ENCODE assay signal across 38 mouse cellular contexts in the genomic region with DNA sequence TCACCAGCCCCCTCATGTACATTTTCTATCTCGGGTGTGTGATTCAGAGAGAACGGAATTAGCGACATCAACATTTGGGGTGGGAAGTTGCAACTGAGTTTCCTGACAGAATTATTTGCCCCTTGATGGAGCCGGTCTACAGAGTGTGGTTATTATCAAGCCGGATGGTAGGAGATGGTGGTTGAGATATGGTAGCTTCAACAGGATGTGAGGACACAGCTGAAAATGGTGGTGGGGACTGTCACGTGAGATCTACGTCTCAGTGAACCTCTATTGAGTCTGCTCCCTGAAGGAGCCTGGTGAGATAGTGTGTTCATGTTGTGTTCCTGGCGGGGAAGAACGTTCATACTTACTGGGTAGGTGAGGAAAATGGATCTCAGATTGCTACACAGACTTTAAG. TPM values are rescaled to one million over a fixed set of nuclear protein-coding genes. Genes with fewer than 3 reads are reported as not detected.
DNase-seq lines count a peak whose midpoint lies in the region; ATAC-seq and TF ChIP-seq lines count a peak whose summit lies in the region.
"Had no signal": no experiment of that assay in that cellular context is flagged by ENCODE, and none has a peak within 500 bp of the region (broad histone marks: within the 10 kb centered on the region; RNA-seq: fewer than 3 reads in every experiment).

No protein-coding gene starts in this region.

- WGBS in thymus, adult 2 months: 47% methylated on average over 9 of the region's 9 CpGs

- no peak for TF ChIP-seq CTCF in thymus, adult 2 months (IDR thresholded peaks at IDR 0.05; ENCODE audit: borderline replicate concordance, control insufficient read depth, extremely low read depth, insufficient read depth, low read length, poor library complexity)

- peak; percentile 59 for ATAC-seq in common myeloid progenitor, adult 5-6 weeks (replicated peaks; ENCODE audit: low read depth, poor library complexity, severe bottlenecking)
- ATAC-seq: forebrain, embryonic 15.5 days; hindbrain, embryonic 16.5 days; intestine, embryonic 16.5 days; midbrain, embryonic 13.5 days had no signal

- no peak for TF ChIP-seq POLR2A in thymus, adult 2 months (IDR thresholded peaks at IDR 0.05; ENCODE audit: control insufficient read depth, extremely low read depth, insufficient read depth, low read length, poor library complexity)
- no peak for TF ChIP-seq POLR2A in myocyte (IDR thresholded peaks at IDR 0.05; ENCODE audit: insufficient read length, low read depth)

- no peak overlapping the region for H3ac ChIP-seq in myocyte (ENCODE audit: control insufficient read depth, insufficient read length)

- no peak overlapping the region for H3K27ac ChIP-seq in thymus, adult 2 months (ENCODE audit: control insufficient read depth, insufficient read depth, low read length)
- H3K27ac ChIP-seq: embryonic facial prominence, embryonic 13.5 days; forebrain, embryonic 10.5 days; forebrain, embryonic 15.5 days; left cerebral cortex, adult 2 months; limb, embryonic 12.5 days; liver, embryonic 15.5 days; lung, embryonic 15.5 days; midbrain, embryonic 13.5 days had no signal

- no peak overlapping the region for H3K4me3 ChIP-seq in thymus, adult 2 months (ENCODE audit: control insufficient read depth, insufficient read depth, low read length)
- H3K4me3 ChIP-seq in myocyte: no peak overlapping the region
- H3K4me3 ChIP-seq: embryonic facial prominence, embryonic 13.5 days; forebrain, embryonic 10.5 days; forebrain, embryonic 15.5 days; left cerebral cortex, adult 2 months; limb, embryonic 12.5 days; liver, embryonic 15.5 days; lung, embryonic 15.5 days; midbrain, embryonic 13.5 days had no signal

- no peaks in the 10 kb centered on the region for H3K4me1 ChIP-seq in thymus, adult 2 months (replicated peaks; ENCODE audit: control insufficient read depth, insufficient read depth, low read length)
- H3K4me1 ChIP-seq: embryonic facial prominence, embryonic 13.5 days; forebrain, embryonic 15.5 days; limb, embryonic 12.5 days; liver, embryonic 15.5 days had no signal

- H3K36me3 ChIP-seq in thymus, adult 2 months (ENCODE audit: control insufficient read depth, insufficient read depth, low read length): no peaks in the 10 kb centered on the region
- H3K36me3 ChIP-seq in myocyte (ENCODE audit: control insufficient read depth, insufficient read depth): no peaks in the 10 kb centered on the region
- H3K36me3 ChIP-seq: embryonic facial prominence, embryonic 13.5 days; limb, embryonic 12.5 days; liver, embryonic 15.5 days; lung, embryonic 15.5 days had no signal

- H3K79me2 ChIP-seq in myocyte (ENCODE audit: control insufficient read depth, insufficient read depth): no peaks in the 10 kb centered on the region

- H3K4me2 ChIP-seq in myocyte (ENCODE audit: low read depth): peak overlapping the region; percentile 27
- H3K4me2 ChIP-seq: embryonic facial prominence, embryonic 13.5 days; forebrain, embryonic 15.5 days; limb, embryonic 12.5 days; liver, embryonic 15.5 days; lung, embryonic 15.5 days; midbrain, embryonic 13.5 days had no signal

- H3K27me3 ChIP-seq in thymus, adult 2 months (ENCODE audit: control insufficient read depth, insufficient read depth, low read length): no peaks in the 10 kb centered on the region
- H3K27me3 ChIP-seq in myocyte (ENCODE audit: control insufficient read depth, insufficient read depth, insufficient read length): no peaks in the 10 kb centered on the region
- H3K27me3 ChIP-seq: embryonic facial prominence, embryonic 13.5 days; forebrain, embryonic 15.5 days; limb, embryonic 12.5 days; liver, embryonic 15.5 days; lung, embryonic 15.5 days; midbrain, embryonic 13.5 days had no signal

- DNase-seq in thymus, adult 2 months: peak; percentile 11
- no peak for DNase-seq in thymus, postnatal 10 days (ENCODE audit: low spot score in 2 of 2)
- DNase-seq in testis, postnatal 10 days (ENCODE audit: low spot score): no peak
- no peak for DNase-seq in frontal cortex, postnatal 10 days (ENCODE audit: low spot score in 2 of 2)
- DNase-seq in adrenal gland, postnatal 4 days (ENCODE audit: low spot score in 2 of 2): no peak
- DNase-seq: adrenal gland, adult 8-10 months; B cell, adult 2 months; cerebellum, adult 11 months; cerebellum, adult 9-10 months; cerebellum, postnatal 36 days; heart, postnatal 14 days; layer of hippocampus, adult 9-11 months; lung, postnatal 36 days; right cerebral cortex, adult 18-20 months; spleen, adult 18-20 months had no signal

TF ChIP-seq in myocyte, 11 proteins besides CTCF, POLR2A, EP300 and RAD21:
- TF ChIP-seq MYOG (IDR thresholded peaks at IDR 0.05; ENCODE audit: control insufficient read depth in 1 of 3, insufficient read depth in 1 of 3, insufficient read length in 2 of 3, low read depth in 2 of 3) (no peak), CEBPB (IDR thresholded peaks at IDR 0.05; ENCODE audit: insufficient read depth, poor library complexity, severe bottlenecking) (no peak), E2F4 (IDR thresholded peaks at IDR 0.05; ENCODE audit: insufficient read depth) (no peak), MYOD1 (IDR thresholded peaks at IDR 0.05; ENCODE audit: control insufficient read depth in 1 of 3, insufficient read length in 2 of 3, low read depth in 2 of 3) (no peak), TCF3 (IDR thresholded peaks at IDR 0.05; ENCODE audit: insufficient read length, low read depth) (no peak), USF1 (IDR thresholded peaks at IDR 0.05; ENCODE audit: low read depth) (no peak), SRF (IDR thresholded peaks at IDR 0.05; ENCODE audit: control insufficient read depth, insufficient read length, low read depth) (no peak), TCF12 (IDR thresholded peaks at IDR 0.05; ENCODE audit: insufficient read depth, poor library complexity, severe bottlenecking) (no peak), POLR2AphosphoS2 (IDR thresholded peaks at IDR 0.05; ENCODE audit: insufficient read length, low read depth) (no peak), REST (IDR thresholded peaks at IDR 0.05; ENCODE audit: insufficient read depth, insufficient read length) (no peak), MAX (IDR thresholded peaks at IDR 0.05; ENCODE audit: low read depth) (no peak)

RNA-seq across cellular contexts. Expression of a gene that starts 13.0 kb away (rescaled TPM):
- polyA plus RNA-seq in thymus, adult 2 months (2012; rRNA removed): 0.40 and 0.59 TPM in 2 replicates
- total RNA-seq in common myeloid progenitor, adult 5-6 weeks (2017): not detected in 2 replicates
- polyA plus RNA-seq in myocyte (2012; fragmentation: generic; extraction: Trizol): 1.9 TPM
- 1 to 10 TPM; 3.9 to 7.8 TPM for total RNA-seq in adrenal gland, postnatal 4 days (2021)
- total RNA-seq: CH12.LX; megakaryocyte-erythroid progenitor cell, adult 5-6 weeks; neutrophil, adult 5-6 weeks had no signal

RNA-seq across cellular contexts. Expression of a gene that starts 28.4 kb away (rescaled TPM):
- polyA plus RNA-seq in thymus, adult 2 months (2012; rRNA removed): 0.05 TPM in 1 of 2 replicates, not detected in the other
- total RNA-seq in common myeloid progenitor, adult 5-6 weeks (2017): not detected in 2 replicates
- not detected for polyA plus RNA-seq in myocyte (2012; fragmentation: generic; extraction: Trizol)
- not detected for total RNA-seq in adrenal gland, postnatal 4 days (2021)
- total RNA-seq: adrenal gland, adult 8-10 months; CH12.LX; gastrocnemius, adult 8-10 months; heart, postnatal 14 days; left cerebral cortex, adult 2 months; liver, adult 2 months; megakaryocyte-erythroid progenitor cell, adult 5-6 weeks; monocyte, adult 5-6 weeks; neutrophil, adult 5-6 weeks had no signal
- polyA plus RNA-seq: embryonic facial prominence, embryonic 13.5 days; forebrain, embryonic 10.5 days; forebrain, embryonic 15.5 days; heart, embryonic 14.5 days; hindbrain, embryonic 11.5 days; intestine, embryonic 16.5 days; kidney, embryonic 14.5 days; limb, embryonic 12.5 days; liver, adult 2 months; lung, embryonic 15.5 days; midbrain, embryonic 13.5 days; neural tube, embryonic 11.5 days; stomach, embryonic 16.5 days had no signal
